Comparison of ENCODE assay signal across 11 mouse cellular contexts in the genomic region with DNA sequence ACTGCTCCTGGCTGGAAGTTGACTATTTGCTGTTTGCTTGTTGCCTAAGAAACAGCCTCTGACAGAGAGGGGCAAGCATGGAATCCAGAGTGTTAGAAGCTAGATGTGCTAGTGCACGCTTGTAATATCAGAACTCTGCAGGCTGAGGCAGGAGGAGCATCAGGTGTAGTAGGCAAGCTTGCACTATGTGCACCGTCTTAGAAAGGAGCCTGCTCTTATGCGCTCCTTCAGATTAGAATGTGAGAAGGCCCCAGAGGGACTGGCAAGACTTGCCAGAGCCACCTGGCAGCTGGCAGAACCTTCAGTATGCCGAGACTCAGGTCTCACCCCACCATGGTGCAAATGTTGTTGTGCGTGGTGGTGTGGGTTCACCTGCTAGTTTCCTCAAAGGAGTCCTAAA. TPM values are rescaled to one million over a fixed set of nuclear protein-coding genes. Genes with fewer than 3 reads are reported as not detected.
DNase-seq lines count a peak whose midpoint lies in the region; ATAC-seq and TF ChIP-seq lines count a peak whose summit lies in the region.
"Had no signal": no experiment of that assay in that cellular context is flagged by ENCODE, and none has a peak within 500 bp of the region (broad histone marks: within the 10 kb centered on the region; RNA-seq: fewer than 3 reads in every experiment).

No protein-coding gene starts in this region.

- no peak for TF ChIP-seq CTCF in hindbrain, postnatal 0 days (IDR thresholded peaks at IDR 0.05; ENCODE audit: low read depth)
- TF ChIP-seq CTCF in bone marrow, adult 2 months (IDR thresholded peaks at IDR 0.05; ENCODE audit: control insufficient read depth, insufficient read depth, low read length), result no peak
- TF ChIP-seq CTCF in small intestine, adult 2 months (IDR thresholded peaks at IDR 0.05; ENCODE audit: extremely low read depth, insufficient read length, insufficient replicate concordance, low read depth, low read length), result no peak

- H3K9ac ChIP-seq in hindbrain, postnatal 0 days (replicated peaks; ENCODE audit: low read length), result no peak overlapping the region
- H3K9ac ChIP-seq in hindbrain, embryonic 14.5 days, result no peak overlapping the region
- no peak overlapping the region for H3K9ac ChIP-seq in intestine, embryonic 14.5 days (ENCODE audit: low read length)

- H3K27me3 ChIP-seq in hindbrain, postnatal 0 days (ENCODE audit: insufficient read depth, low read length), result no peaks in the 10 kb centered on the region
- H3K27me3 ChIP-seq in hindbrain, embryonic 14.5 days (ENCODE audit: control insufficient read depth, insufficient read depth, low read length), result no peaks in the 10 kb centered on the region
- H3K27me3 ChIP-seq in intestine, embryonic 14.5 days (replicated peaks; ENCODE audit: control insufficient read depth, insufficient read depth, low read length), result no peaks in the 10 kb centered on the region
- H3K27me3 ChIP-seq in small intestine, adult 2 months (ENCODE audit: control insufficient read depth, insufficient read depth, low read length), result no peaks in the 10 kb centered on the region
- no peaks in the 10 kb centered on the region for H3K27me3 ChIP-seq in midbrain, embryonic 10.5 days (ENCODE audit: low read depth, poor library complexity, severe bottlenecking)

- H3K4me2 ChIP-seq in hindbrain, postnatal 0 days (ENCODE audit: low read depth, low read length), result 0 out of 2 replicates have a peak overlapping the region, but pooled peaks have one; percentile 66
- H3K4me2 ChIP-seq in hindbrain, embryonic 14.5 days (replicated peaks), result no peak overlapping the region
- H3K4me2 ChIP-seq in intestine, embryonic 14.5 days (ENCODE audit: low read length), result peak overlapping the region; percentile 87

- no peak for TF ChIP-seq POLR2A in bone marrow, adult 2 months (IDR thresholded peaks at IDR 0.05; ENCODE audit: borderline replicate concordance, control insufficient read depth, low read depth, low read length)
- TF ChIP-seq POLR2A in small intestine, adult 2 months (IDR thresholded peaks at IDR 0.05; ENCODE audit: low read depth, low read length), result no peak

- H3K27ac ChIP-seq in hindbrain, postnatal 0 days, result no peak overlapping the region
- H3K27ac ChIP-seq in hindbrain, embryonic 14.5 days, result no peak overlapping the region
- H3K27ac ChIP-seq in bone marrow, adult 2 months (ENCODE audit: control insufficient read depth, insufficient read depth, low read depth, low read length, poor library complexity), result peak overlapping the region; percentile 35
- H3K27ac ChIP-seq in intestine, embryonic 14.5 days (ENCODE audit: low read depth), result no peak overlapping the region
- no peak overlapping the region for H3K27ac ChIP-seq in small intestine, adult 2 months (ENCODE audit: insufficient read depth, low read depth, low read length)
- H3K27ac ChIP-seq in midbrain, embryonic 10.5 days (replicated peaks), result no peak overlapping the region

- peaks cover 4% of the 10 kb centered on the region; the same call in 1 of the 2 replicates for H3K36me3 ChIP-seq in hindbrain, postnatal 0 days (ENCODE audit: insufficient read depth, low read length)
- H3K36me3 ChIP-seq in hindbrain, embryonic 14.5 days (replicated peaks; ENCODE audit: control insufficient read depth, insufficient read depth), result peaks cover 13% of the 10 kb centered on the region
- peaks cover 39% of the 10 kb centered on the region for H3K36me3 ChIP-seq in intestine, embryonic 14.5 days (ENCODE audit: control insufficient read depth, insufficient read depth, low read length)
- peaks cover 27% of the 10 kb centered on the region for H3K36me3 ChIP-seq in small intestine, adult 2 months (ENCODE audit: control insufficient read depth, insufficient read depth, low read length)
- H3K36me3 ChIP-seq in midbrain, embryonic 10.5 days, result peaks cover 46% of the 10 kb centered on the region

- no peaks in the 10 kb centered on the region for H3K9me3 ChIP-seq in hindbrain, postnatal 0 days (ENCODE audit: low read length)
- no peaks in the 10 kb centered on the region for H3K9me3 ChIP-seq in hindbrain, embryonic 14.5 days (ENCODE audit: control insufficient read depth, low read length)
- no peaks in the 10 kb centered on the region for H3K9me3 ChIP-seq in intestine, embryonic 14.5 days (ENCODE audit: control insufficient read depth, low read length)
- no peaks in the 10 kb centered on the region for H3K9me3 ChIP-seq in midbrain, embryonic 10.5 days (replicated peaks)

- H3K4me1 ChIP-seq in hindbrain, postnatal 0 days (ENCODE audit: insufficient read depth, low read length), result 0 out of 2 replicates have a peak, but pooled peaks cover 4% of the 10 kb centered on the region
- H3K4me1 ChIP-seq in hindbrain, embryonic 14.5 days (replicated peaks; ENCODE audit: control insufficient read depth, insufficient read depth, low read length), result peaks cover 23% of the 10 kb centered on the region
- peaks cover 13% of the 10 kb centered on the region for H3K4me1 ChIP-seq in bone marrow, adult 2 months (ENCODE audit: control insufficient read depth, insufficient read depth, low read length)
- H3K4me1 ChIP-seq in intestine, embryonic 14.5 days (replicated peaks; ENCODE audit: control insufficient read depth, insufficient read depth, low read length), result peaks cover 38% of the 10 kb centered on the region
- peaks cover 33% of the 10 kb centered on the region for H3K4me1 ChIP-seq in small intestine, adult 2 months (ENCODE audit: control insufficient read depth, insufficient read depth, insufficient read length, low read length)
- H3K4me1 ChIP-seq in midbrain, embryonic 10.5 days, result peaks cover 40% of the 10 kb centered on the region

- ATAC-seq in hindbrain, postnatal 0 days, result no peak
- ATAC-seq in hindbrain, embryonic 14.5 days (ENCODE audit: low FRiP score), result no peak
- ATAC-seq in intestine, embryonic 14.5 days (replicated peaks; ENCODE audit: low FRiP score, low TSS enrichment, low read depth), result no peak

- whole genome bisulfite sequencing in hindbrain, postnatal 0 days, result 80% methylated on average over 5 of the region's 5 CpGs
- WGBS in hindbrain, embryonic 14.5 days, result 85% methylated on average over 5 of the region's 5 CpGs
- 7% methylated on average over 5 of the region's 5 CpGs for WGBS in bone marrow, adult 2 months
- WGBS in intestine, embryonic 14.5 days, result 92% methylated on average over 5 of the region's 5 CpGs
- 73% methylated on average over 5 of the region's 5 CpGs for WGBS in small intestine, adult 2 months
- 94% methylated on average over 5 of the region's 5 CpGs for WGBS in midbrain, embryonic 10.5 days

- no peak for DNase-seq in hindbrain, postnatal 0 days (ENCODE audit: low spot score)
- no peak for DNase-seq in hindbrain, embryonic 14.5 days (ENCODE audit: low spot score)
- DNase-seq in intestine, embryonic 14.5 days (ENCODE audit: low spot score), result no peak
- no peak for DNase-seq in layer of hippocampus, adult 11-12 months (ENCODE audit: low spot score)
- no peak for DNase-seq in midbrain, embryonic 10.5 days (ENCODE audit: low spot score)
- no peak for DNase-seq in right cerebral cortex, postnatal 14 days
- DNase-seq: layer of hippocampus, postnatal 36 days had no signal

- no peak overlapping the region for H3K4me3 ChIP-seq in hindbrain, postnatal 0 days (ENCODE audit: low read length)
- no peak overlapping the region for H3K4me3 ChIP-seq in hindbrain, embryonic 14.5 days (replicated peaks; ENCODE audit: low read length)
- peak overlapping the region; percentile 51 for H3K4me3 ChIP-seq in bone marrow, adult 2 months (replicated peaks; ENCODE audit: control insufficient read depth, low read depth, low read length)
- H3K4me3 ChIP-seq in intestine, embryonic 14.5 days (ENCODE audit: low read depth, low read length), result 0 out of 2 replicates have a peak overlapping the region, but pooled peaks have one; percentile 65
- H3K4me3 ChIP-seq in small intestine, adult 2 months (ENCODE audit: low read depth, low read length), result peak overlapping the region; percentile 24
- no peak overlapping the region for H3K4me3 ChIP-seq in midbrain, embryonic 10.5 days

RNA-seq across cellular contexts. Expression of gene Mgat1, which starts 8.1 kb away (rescaled TPM):
- total RNA-seq in hindbrain, postnatal 0 days (2014; rRNA removed), result 87.4 and 109 TPM in 2 replicates
- polyA plus RNA-seq in hindbrain, postnatal 0 days (2015; fragmentation: Nextera tagmentation; extraction: Ambion mirVana), result 33.6 and 35.3 TPM in 2 replicates
- polyA plus RNA-seq in hindbrain, embryonic 14.5 days (2014; fragmentation: Nextera tagmentation; extraction: Ambion mirVana), result 31.0 and 31.1 TPM in 2 replicates
- 37.4 and 63.1 TPM in 2 replicates for polyA plus RNA-seq in bone marrow, adult 2 months (2011; ENCODE audit: insufficient read depth, insufficient read length, low replicate concordance, missing spikeins)
- polyA plus RNA-seq in intestine, embryonic 14.5 days (2014; fragmentation: Nextera tagmentation; extraction: Ambion mirVana), result 52.9 and 55.4 TPM in 2 replicates
- 97.4 and 231 TPM in 2 replicates for polyA plus RNA-seq in small intestine, adult 2 months (2012; rRNA removed)
- polyA plus RNA-seq in midbrain, embryonic 10.5 days (2016; fragmentation: Nextera tagmentation; extraction: Ambion mirVana), result 41.2 and 42.2 TPM in 2 replicates

RNA-seq across cellular contexts. Expression of gene Olfr1393, which starts 26.1 kb away (rescaled TPM):
- 0.86 TPM in 1 of 2 replicates, not detected in the other for total RNA-seq in hindbrain, postnatal 0 days (2014; rRNA removed)
- polyA plus RNA-seq in hindbrain, postnatal 0 days (2015; fragmentation: Nextera tagmentation; extraction: Ambion mirVana), result 0.10 and 0.13 TPM in 2 replicates
- not detected in 2 replicates for polyA plus RNA-seq in hindbrain, embryonic 14.5 days (2014; fragmentation: Nextera tagmentation; extraction: Ambion mirVana)
- polyA plus RNA-seq in bone marrow, adult 2 months (2011; ENCODE audit: insufficient read depth, insufficient read length, low replicate concordance, missing spikeins), result 0.50 TPM in 1 of 2 replicates, not detected in the other
- 0.12 TPM in 1 of 2 replicates, not detected in the other for polyA plus RNA-seq in intestine, embryonic 14.5 days (2014; fragmentation: Nextera tagmentation; extraction: Ambion mirVana)
- polyA plus RNA-seq in small intestine, adult 2 months (2012; rRNA removed), result 0.10 and 0.42 TPM in 2 replicates
- polyA plus RNA-seq in midbrain, embryonic 10.5 days (2016; fragmentation: Nextera tagmentation; extraction: Ambion mirVana), result 0.04 TPM in 1 of 2 replicates, not detected in the other
- total RNA-seq: hematopoietic stem cell, adult 5-6 weeks; layer of hippocampus, postnatal 36 days had no signal

RNA-seq across cellular contexts. Expression of gene Olfr1392, which starts 33.0 kb away (rescaled TPM):
- total RNA-seq in hindbrain, postnatal 0 days (2014; rRNA removed), result not detected in 2 replicates
- polyA plus RNA-seq in hindbrain, postnatal 0 days (2015; fragmentation: Nextera tagmentation; extraction: Ambion mirVana), result not detected in 2 replicates
- polyA plus RNA-seq in hindbrain, embryonic 14.5 days (2014; fragmentation: Nextera tagmentation; extraction: Ambion mirVana), result not detected in 2 replicates
- polyA plus RNA-seq in bone marrow, adult 2 months (2011; ENCODE audit: insufficient read depth, insufficient read length, low replicate concordance, missing spikeins), result not detected in 2 replicates
- polyA plus RNA-seq in intestine, embryonic 14.5 days (2014; fragmentation: Nextera tagmentation; extraction: Ambion mirVana), result not detected in 2 replicates
- 0.11 and 0.13 TPM in 2 replicates for polyA plus RNA-seq in small intestine, adult 2 months (2012; rRNA removed)
- polyA plus RNA-seq in midbrain, embryonic 10.5 days (2016; fragmentation: Nextera tagmentation; extraction: Ambion mirVana), result 0.04 and 0.07 TPM in 2 replicates
- total RNA-seq: hematopoietic stem cell, adult 5-6 weeks; layer of hippocampus, postnatal 36 days had no signal

RNA-seq across cellular contexts. Expression of gene Zfp62, which starts 49.0 kb away (rescaled TPM):
- 20.2 and 25.0 TPM in 2 replicates for total RNA-seq in hindbrain, postnatal 0 days (2014; rRNA removed)
- polyA plus RNA-seq in hindbrain, postnatal 0 days (2015; fragmentation: Nextera tagmentation; extraction: Ambion mirVana), result 25.7 and 25.8 TPM in 2 replicates
- 46.8 and 48.2 TPM in 2 replicates for polyA plus RNA-seq in hindbrain, embryonic 14.5 days (2014; fragmentation: Nextera tagmentation; extraction: Ambion mirVana)
- polyA plus RNA-seq in bone marrow, adult 2 months (2011; ENCODE audit: insufficient read depth, insufficient read length, low replicate concordance, missing spikeins), result 10.4 and 12.0 TPM in 2 replicates
- 34.5 and 39.6 TPM in 2 replicates for polyA plus RNA-seq in intestine, embryonic 14.5 days (2014; fragmentation: Nextera tagmentation; extraction: Ambion mirVana)
- 0.38 and 0.42 TPM in 2 replicates for polyA plus RNA-seq in small intestine, adult 2 months (2012; rRNA removed)
- polyA plus RNA-seq in midbrain, embryonic 10.5 days (2016; fragmentation: Nextera tagmentation; extraction: Ambion mirVana), result 42.3 and 51.5 TPM in 2 replicates

RNA-seq across cellular contexts. Expression of gene Olfr10, which starts 52.5 kb away (rescaled TPM):
- not detected in 2 replicates for total RNA-seq in hindbrain, postnatal 0 days (2014; rRNA removed)
- polyA plus RNA-seq in hindbrain, postnatal 0 days (2015; fragmentation: Nextera tagmentation; extraction: Ambion mirVana), result not detected in 2 replicates
- polyA plus RNA-seq in hindbrain, embryonic 14.5 days (2014; fragmentation: Nextera tagmentation; extraction: Ambion mirVana), result 0.07 TPM in 1 of 2 replicates, not detected in the other
- polyA plus RNA-seq in bone marrow, adult 2 months (2011; ENCODE audit: insufficient read depth, insufficient read length, low replicate concordance, missing spikeins), result not detected in 2 replicates
- polyA plus RNA-seq in intestine, embryonic 14.5 days (2014; fragmentation: Nextera tagmentation; extraction: Ambion mirVana), result not detected in 2 replicates
- polyA plus RNA-seq in small intestine, adult 2 months (2012; rRNA removed), result not detected in 2 replicates
- not detected in 2 replicates for polyA plus RNA-seq in midbrain, embryonic 10.5 days (2016; fragmentation: Nextera tagmentation; extraction: Ambion mirVana)
- total RNA-seq: adrenal gland, postnatal 4 days; hematopoietic stem cell, adult 5-6 weeks; layer of hippocampus, postnatal 36 days had no signal

Comparison
In these comparisons a context has a peak if more than half of its experiments do, and no peak if none do; other contexts are left out.
1. H3K4me3 ChIP-seq: peak in bone marrow, adult 2 months (single experiment), intestine, embryonic 14.5 days (single experiment) and small intestine, adult 2 months (single experiment); none in hindbrain, postnatal 0 days (single experiment), hindbrain, embryonic 14.5 days (single experiment) and midbrain, embryonic 10.5 days (single experiment).